Mouse (Mus musculus) lung, postnatal 0 days (tissue): ENCODE measurements at regions not wholly inside any gene's neighbourhood (a gene's known extent, or its start where the extent isn't known, plus 50 kb on each side); places are given as distances from the start of the nearest gene placed in this dataset.

ENCODE experiments used
- ATAC-seq: fragments of 200-750 bp; cut with Nextera tagmentation; 2 replicates; pipeline ENCODE4 v1.8.0; 2017; ENCODE audit warnings: moderate library complexity
- DNase-seq: peaks from one replicate; pipeline ENCODE4 v3.0.0-alpha.2; 2016; ENCODE audit warnings: low spot score
- H3K27ac ChIP-seq: fragments of 300-500 bp; sonication (generic); 2 replicates; pipeline ENCODE4 v1.5.1; 2014; ENCODE audit warnings: antibody characterized with exemption, mild to moderate bottlenecking, low read length, mixed read lengths
- H3K27me3 ChIP-seq: fragments of 300-500 bp; sonication (generic); replicated peaks from 2 replicates; pipeline ENCODE4 v1.6.1; 2014; ENCODE audit warnings: low read length, mixed read lengths; ENCODE audit not compliant: insufficient read depth
- H3K36me3 ChIP-seq: fragments of 300-500 bp; sonication (generic); 2 replicates; pipeline ENCODE4 v1.6.1; 2014; ENCODE audit warnings: low read length, mixed read lengths; ENCODE audit not compliant: insufficient read depth
- H3K4me1 ChIP-seq: fragments of 300-500 bp; sonication (generic); 2 replicates; pipeline ENCODE4 v1.6.1; 2014; ENCODE audit warnings: antibody characterized with exemption, low read depth, low read length, mixed read lengths; ENCODE audit not compliant: insufficient read depth
- H3K4me2 ChIP-seq: fragments of 300-500 bp; sonication (generic); replicated peaks from 2 replicates; pipeline ENCODE4 v1.6.1; 2014; ENCODE audit warnings: low read depth, mild to moderate bottlenecking, low read length, moderate library complexity, mixed read lengths
- H3K4me3 ChIP-seq: fragments of 300-500 bp; sonication (generic); 2 replicates; pipeline ENCODE4 v1.5.1; 2014; ENCODE audit warnings: low read depth, low read length
- H3K9ac ChIP-seq: fragments of 300-500 bp; sonication (generic); replicated peaks from 2 replicates; pipeline ENCODE4 v1.6.1; 2014; ENCODE audit warnings: low read depth, mild to moderate bottlenecking
- H3K9me3 ChIP-seq: fragments of 300-500 bp; sonication (generic); 2 replicates; pipeline ENCODE4 v1.6.1; 2016; ENCODE audit warnings: low read length, mixed read lengths
- CTCF ChIP-seq: IDR thresholded peaks from 2 replicates; pipeline ENCODE4 v1.5.1; 2016; ENCODE audit warnings: antibody characterized with exemption, mild to moderate bottlenecking
- EP300 ChIP-seq: IDR thresholded peaks from 2 replicates; pipeline ENCODE4 v1.6.1; 2016; ENCODE audit warnings: antibody characterized with exemption, mild to moderate bottlenecking, control low read depth
- WGBS: fragments of 180-500 bp; shearing (Covaris S2); extraction: QIAGEN DNeasy Blood & Tissue Kit; methylation state at CpG from one replicate; pipeline ENCODE4 v1.1.7; 2014; 5-methylcytosine and 5-hydroxymethylcytosine counted together

- ATAC-seq: no peak
- Histone ChIP-seq H3K27me3 (no peaks in the 10 kb centered on the region), H3K36me3 (no peaks in the 10 kb centered on the region), H3K4me2 (no peak overlapping the region), H3K9ac (no peak overlapping the region), H3K4me1 (no peaks in the 10 kb centered on the region), H3K27ac (no peak overlapping the region), H3K4me3 (no peak overlapping the region), H3K9me3 (no peaks in the 10 kb centered on the region)
- WGBS: 65% methylated on average over 7 of the region's 10 CpGs
- no peak for DNase-seq
- TF ChIP-seq EP300 (no peak), CTCF (no peak)
Measured at GRCm38 (mm10) chr11:114392161-114392560, 276.2 kb upstream of the Rpl38 start.

DNA sequence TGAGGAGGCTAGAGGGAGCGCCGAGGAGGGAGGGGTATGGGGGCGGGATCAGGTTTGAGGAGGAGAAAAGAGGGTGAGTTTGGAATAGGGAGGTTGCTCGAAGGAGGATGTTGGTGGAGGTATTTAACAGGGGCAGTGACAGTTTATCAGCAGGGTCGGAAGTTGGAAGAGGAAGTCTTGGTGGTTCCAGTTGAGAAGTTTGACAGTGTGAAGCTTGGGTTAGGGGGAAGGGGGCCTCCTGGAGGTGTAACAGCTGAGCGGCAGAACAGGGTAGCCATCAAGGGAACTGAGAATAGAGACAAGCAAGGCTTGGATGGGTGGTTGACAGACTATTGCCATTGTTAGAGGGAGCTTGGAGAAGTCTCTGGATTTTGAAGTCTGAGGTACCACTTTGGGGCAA, 276.8 kb upstream of the Rpl38 start:
- no peak overlapping the region for H3K27ac ChIP-seq
- no peak for ATAC-seq
- no peaks in the 10 kb centered on the region for H3K4me1 ChIP-seq
- no peak for DNase-seq
- no peaks in the 10 kb centered on the region for H3K36me3 ChIP-seq
- no peak overlapping the region for H3K4me2 ChIP-seq
- TF ChIP-seq EP300 (no peak), CTCF (no peak)
- H3K4me3 ChIP-seq: no peak overlapping the region
- no peaks in the 10 kb centered on the region for H3K9me3 ChIP-seq
- H3K9ac ChIP-seq: no peak overlapping the region
- H3K27me3 ChIP-seq: no peaks in the 10 kb centered on the region
- WGBS: 43% methylated on average over 6 of the region's 6 CpGs

DNA sequence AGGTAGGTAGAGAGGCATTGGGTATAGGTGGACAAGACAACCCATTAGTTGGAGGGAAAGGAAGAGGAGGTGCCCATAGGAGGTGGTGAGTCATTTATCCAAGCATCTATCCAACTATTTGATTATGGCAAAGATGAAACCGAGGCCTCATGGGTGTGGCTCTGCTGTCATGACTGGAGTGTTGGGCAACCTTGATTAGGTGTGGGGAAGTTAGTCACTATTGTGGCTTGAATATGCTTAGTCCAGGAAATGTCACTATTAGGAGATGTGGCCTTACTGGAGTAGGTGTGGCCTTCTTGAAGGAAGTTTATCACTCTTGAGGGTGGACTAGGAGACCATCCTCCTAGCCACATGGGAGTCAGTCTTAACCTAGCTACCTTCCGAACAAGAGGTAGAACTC, 281.2 kb upstream of the Rpl38 start:
- H3K4me2 ChIP-seq: no peak overlapping the region
- no peaks in the 10 kb centered on the region for H3K9me3 ChIP-seq
- no peaks in the 10 kb centered on the region for H3K36me3 ChIP-seq
- no peak overlapping the region for H3K9ac ChIP-seq
- TF ChIP-seq CTCF (no peak), EP300 (no peak)
- DNase-seq (no peak), ATAC-seq (no peak)
- no peak overlapping the region for H3K4me3 ChIP-seq
- H3K27me3 ChIP-seq: no peaks in the 10 kb centered on the region
- H3K4me1 ChIP-seq: no peaks in the 10 kb centered on the region
- H3K27ac ChIP-seq: no peak overlapping the region
- WGBS: 86% methylated on average over 2 of the region's 2 CpGs

- DNase-seq: no peak
- WGBS: 54% methylated on average over 8 of the region's 8 CpGs
- H3K27me3 ChIP-seq: no peaks in the 10 kb centered on the region
- 0 out of 2 replicates have a peak, but pooled peaks cover 2% of the 10 kb centered on the region for H3K4me1 ChIP-seq
- H3K36me3 ChIP-seq: no peaks in the 10 kb centered on the region
- no peak overlapping the region for H3K9ac ChIP-seq
- no peak overlapping the region for H3K4me3 ChIP-seq
- TF ChIP-seq CTCF (no peak), EP300 (no peak)
- H3K4me2 ChIP-seq: no peak overlapping the region
- no peak overlapping the region for H3K27ac ChIP-seq
- H3K9me3 ChIP-seq: no peaks in the 10 kb centered on the region
- no peak for ATAC-seq
Measured at GRCm38 (mm10) chr11:114379411-114379824, 288.9 kb upstream of the Rpl38 start.

GRCm38 (mm10) chr11:114375921-114376320, 292.4 kb upstream of the Rpl38 start:
- 19% methylated on average over 14 of the region's 14 CpGs for WGBS
- H3K9me3 ChIP-seq: no peaks in the 10 kb centered on the region
- 0 out of 2 replicates have a peak, but pooled peaks cover 2% of the 10 kb centered on the region for H3K4me1 ChIP-seq
- H3K27me3 ChIP-seq: no peaks in the 10 kb centered on the region
- H3K4me3 ChIP-seq: no peak overlapping the region
- no peak overlapping the region for H3K9ac ChIP-seq
- TF ChIP-seq EP300: no peak
- no peak overlapping the region for H3K27ac ChIP-seq
- DNase-seq: peak; percentile 59
- 0 out of 2 replicates have a peak overlapping the region, but pooled peaks have one; percentile 11 for H3K4me2 ChIP-seq
- ATAC-seq: peak; percentile 44; the same call in 1 of the 2 replicates
- no peaks in the 10 kb centered on the region for H3K36me3 ChIP-seq

DNA sequence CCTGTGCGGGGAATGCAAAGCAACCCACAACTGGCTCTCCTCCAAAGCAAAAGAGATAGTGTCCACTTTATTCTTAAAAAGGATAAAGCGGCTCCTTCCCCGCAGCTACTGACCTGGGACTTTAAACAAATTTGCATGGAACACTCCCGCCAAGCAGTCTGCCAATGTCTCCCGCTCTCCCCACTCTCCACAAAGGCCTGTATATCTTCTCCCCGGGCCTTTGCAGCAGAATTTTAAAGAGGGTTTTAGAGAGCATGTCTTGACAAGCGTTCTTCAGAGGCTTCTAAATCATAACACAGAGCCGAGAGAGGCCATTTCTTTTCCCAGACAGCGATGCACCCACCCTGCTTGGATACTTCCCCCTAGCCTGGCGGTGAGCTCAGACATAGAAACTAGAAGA, 297.6 kb upstream of the Rpl38 start:
- H3K9me3 ChIP-seq: no peaks in the 10 kb centered on the region
- no peak overlapping the region for H3K4me2 ChIP-seq
- no peak overlapping the region for H3K4me3 ChIP-seq
- 36% methylated on average over 10 of the region's 10 CpGs for WGBS
- TF ChIP-seq EP300 (no peak), CTCF (no peak)
- no peak overlapping the region for H3K9ac ChIP-seq
- no peak overlapping the region for H3K27ac ChIP-seq
- H3K4me1 ChIP-seq: 0 out of 2 replicates have a peak, but pooled peaks cover 2% of the 10 kb centered on the region
- no peaks in the 10 kb centered on the region for H3K36me3 ChIP-seq
- ATAC-seq (no peak), DNase-seq (no peak)
- H3K27me3 ChIP-seq: no peaks in the 10 kb centered on the region

GRCm38 (mm10) chr11:114367779-114368178, 300.5 kb upstream of the Rpl38 start:
- ATAC-seq (no peak), DNase-seq (no peak)
- Histone ChIP-seq H3K9ac (no peak overlapping the region), H3K4me2 (no peak overlapping the region), H3K27ac (no peak overlapping the region), H3K9me3 (no peaks in the 10 kb centered on the region), H3K4me3 (no peak overlapping the region), H3K36me3 (no peaks in the 10 kb centered on the region), H3K4me1 (no peaks in the 10 kb centered on the region), H3K27me3 (no peaks in the 10 kb centered on the region)
- 82% methylated on average over 8 of the region's 8 CpGs for WGBS
- TF ChIP-seq CTCF (no peak), EP300 (no peak)
